Mouse (Mus musculus): ENCODE data around the gene Trim24. TPM values are rescaled to one million over a fixed set of nuclear protein-coding genes. Genes with fewer than 3 reads are reported as not detected.

The Trim24 gene
- polyA plus RNA-seq, 1 experiment from 2014 or later = 8.9 TPM

- H3K27ac ChIP-seq (ENCODE audit: low read length) = no peak overlapping the region
- no peaks in the 10 kb centered on the region for H3K9me3 ChIP-seq (replicated peaks; ENCODE audit: control insufficient read depth, low read length)
- no peaks in the 10 kb centered on the region for H3K27me3 ChIP-seq (ENCODE audit: control insufficient read depth, insufficient read depth, low read length)
- H3K4me1 ChIP-seq (ENCODE audit: control insufficient read depth, insufficient read depth, low read length) = no peaks in the 10 kb centered on the region
- no peaks in the 10 kb centered on the region for H3K36me3 ChIP-seq (ENCODE audit: control insufficient read depth, insufficient read depth, low read length)
- no peak overlapping the region for H3K4me2 ChIP-seq (ENCODE audit: low read depth, low read length)
- H3K9ac ChIP-seq (ENCODE audit: low read length) = no peak overlapping the region
- WGBS = 62% methylated on average over 4 of the region's 4 CpGs
- no peak overlapping the region for H3K4me3 ChIP-seq (replicated peaks; ENCODE audit: low read length)
- no peak for ATAC-seq (ENCODE audit: insufficient read depth, low FRiP score)
Measured at GRCm38 (mm10) chr6:37857196-37857874, 13.3 kb upstream of the Trim24 start.

- no peaks in the 10 kb centered on the region for H3K36me3 ChIP-seq (ENCODE audit: control insufficient read depth, insufficient read depth, low read length)
- H3K9ac ChIP-seq (ENCODE audit: low read length) = no peak overlapping the region
- no peak overlapping the region for H3K4me2 ChIP-seq (ENCODE audit: low read depth, low read length)
- no peaks in the 10 kb centered on the region for H3K9me3 ChIP-seq (replicated peaks; ENCODE audit: control insufficient read depth, low read length)
- H3K27me3 ChIP-seq (ENCODE audit: control insufficient read depth, insufficient read depth, low read length) = no peaks in the 10 kb centered on the region
- no peak for ATAC-seq (ENCODE audit: insufficient read depth, low FRiP score)
- H3K4me3 ChIP-seq (replicated peaks; ENCODE audit: low read length) = no peak overlapping the region
- WGBS = 84% methylated on average over 4 of the region's 4 CpGs
- no peaks in the 10 kb centered on the region for H3K4me1 ChIP-seq (ENCODE audit: control insufficient read depth, insufficient read depth, low read length)
- H3K27ac ChIP-seq (ENCODE audit: low read length) = no peak overlapping the region
Measured at GRCm38 (mm10) chr6:37858126-37858525, 12.5 kb upstream of the Trim24 start.

DNA sequence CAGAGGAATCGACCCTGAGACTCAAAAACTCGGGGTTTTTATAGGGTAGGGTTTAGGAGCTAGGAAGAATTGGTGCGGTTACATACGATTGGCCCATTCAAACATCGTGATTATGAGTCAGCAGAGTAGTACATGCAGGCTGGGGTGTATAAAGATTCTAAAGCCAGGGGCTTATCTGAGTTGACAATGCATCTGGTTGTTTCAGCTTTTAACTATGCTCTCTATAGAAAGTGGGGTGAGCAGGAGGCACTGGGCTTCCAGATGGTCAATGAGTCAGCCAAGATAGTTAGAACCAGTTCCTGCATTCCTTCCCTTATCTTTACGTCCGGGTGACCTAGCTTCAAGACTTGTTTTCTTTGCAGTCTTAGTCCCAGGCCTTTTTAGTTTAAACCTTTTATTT lies 7.7 kb upstream of the Trim24 start:
- no peak overlapping the region for H3K27ac ChIP-seq (ENCODE audit: low read length)
- no peak overlapping the region for H3K9ac ChIP-seq (ENCODE audit: low read length)
- no peaks in the 10 kb centered on the region for H3K4me1 ChIP-seq (ENCODE audit: control insufficient read depth, insufficient read depth, low read length)
- WGBS = 72% methylated on average over 7 of the region's 7 CpGs
- H3K4me3 ChIP-seq (replicated peaks; ENCODE audit: low read length) = no peak overlapping the region
- no peaks in the 10 kb centered on the region for H3K9me3 ChIP-seq (replicated peaks; ENCODE audit: control insufficient read depth, low read length)
- H3K27me3 ChIP-seq (ENCODE audit: control insufficient read depth, insufficient read depth, low read length) = no peaks in the 10 kb centered on the region
- H3K36me3 ChIP-seq (ENCODE audit: control insufficient read depth, insufficient read depth, low read length) = no peaks in the 10 kb centered on the region
- H3K4me2 ChIP-seq (ENCODE audit: low read depth, low read length) = no peak overlapping the region
- ATAC-seq (ENCODE audit: insufficient read depth, low FRiP score) = no peak

DNA sequence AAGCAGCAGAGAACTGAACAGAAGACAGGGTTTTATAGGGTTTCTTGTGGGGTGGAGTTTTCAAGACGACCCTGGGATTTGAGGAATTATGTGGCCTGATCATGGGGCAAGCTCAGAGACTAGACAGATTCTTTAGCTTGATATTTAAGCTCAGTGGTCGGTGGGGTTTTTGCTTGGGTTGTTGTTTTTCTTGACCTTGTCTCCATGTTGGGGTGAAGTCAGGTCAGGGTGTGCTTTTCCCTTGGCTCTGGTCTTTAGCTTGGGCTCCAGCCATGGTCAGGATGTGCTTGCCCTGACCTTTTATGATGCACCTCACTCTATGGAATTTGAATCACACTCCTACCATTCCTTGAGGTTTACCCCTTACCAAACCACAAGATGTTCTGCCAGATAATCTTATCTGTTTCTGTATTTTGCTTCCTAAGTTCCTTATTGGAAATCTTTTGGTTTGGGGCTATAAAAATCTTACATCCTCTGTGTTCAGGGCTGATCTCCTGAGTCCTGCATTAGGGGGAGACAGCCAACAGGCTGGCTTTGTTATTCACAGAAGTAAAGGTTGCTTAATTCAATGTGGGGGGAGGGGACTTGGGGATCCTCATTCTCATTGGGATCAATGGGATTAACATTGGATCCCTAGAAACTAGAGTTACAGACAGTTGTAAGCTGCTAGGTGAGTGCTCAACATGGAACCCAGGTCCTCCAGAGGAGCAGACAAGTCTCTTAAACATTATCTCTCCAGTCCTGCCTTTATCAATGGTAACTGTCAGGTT lies 6.5 kb upstream of the Trim24 start:
- no peak for ATAC-seq (ENCODE audit: insufficient read depth, low FRiP score)
- Histone ChIP-seq H3K36me3 (ENCODE audit: control insufficient read depth, insufficient read depth, low read length) (no peaks in the 10 kb centered on the region), H3K27me3 (ENCODE audit: control insufficient read depth, insufficient read depth, low read length) (no peaks in the 10 kb centered on the region), H3K27ac (ENCODE audit: low read length) (no peak overlapping the region), H3K9me3 (replicated peaks; ENCODE audit: control insufficient read depth, low read length) (no peaks in the 10 kb centered on the region), H3K4me2 (ENCODE audit: low read depth, low read length) (no peak overlapping the region), H3K9ac (ENCODE audit: low read length) (no peak overlapping the region), H3K4me1 (ENCODE audit: control insufficient read depth, insufficient read depth, low read length) (no peaks in the 10 kb centered on the region), H3K4me3 (replicated peaks; ENCODE audit: low read length) (no peak overlapping the region)
- WGBS = 82% methylated on average over 2 of the region's 2 CpGs

DNA sequence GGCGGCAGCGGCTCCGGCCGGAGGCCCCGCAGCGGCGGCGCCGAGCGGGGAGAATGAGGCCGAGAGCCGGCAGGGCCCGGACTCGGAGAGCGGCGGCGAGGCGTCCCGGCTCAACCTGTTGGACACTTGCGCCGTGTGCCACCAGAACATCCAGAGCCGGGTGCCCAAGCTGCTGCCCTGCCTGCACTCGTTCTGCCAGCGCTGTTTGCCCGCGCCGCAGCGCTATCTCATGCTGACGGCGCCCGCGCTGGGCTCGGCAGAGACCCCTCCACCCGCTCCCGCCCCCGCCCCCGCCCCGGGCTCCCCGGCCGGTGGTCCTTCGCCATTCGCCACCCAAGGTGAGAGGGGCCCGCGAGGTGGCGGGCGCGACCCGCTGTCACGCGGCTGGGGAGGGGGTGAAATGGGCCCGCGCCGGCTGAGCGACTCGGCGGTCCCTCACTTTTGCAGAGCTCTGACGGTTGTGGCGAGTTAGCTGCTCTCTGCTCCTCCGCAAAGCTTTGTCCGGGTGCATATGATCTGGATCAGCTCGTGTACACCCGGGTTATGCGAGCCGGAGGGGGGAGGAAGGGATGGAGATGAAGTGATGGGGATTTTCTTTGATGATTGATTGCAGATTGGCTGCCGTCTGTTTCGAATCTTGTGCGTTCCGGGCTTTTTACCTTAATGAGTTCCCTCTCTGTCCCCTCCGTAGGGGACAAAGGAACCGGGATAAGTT lies 683 bp downstream of the Trim24 start:
- Histone ChIP-seq H3K4me3 (replicated peaks; ENCODE audit: low read length) (peak overlapping the region; percentile 79), H3K4me1 (ENCODE audit: control insufficient read depth, insufficient read depth, low read length) (no peaks in the 10 kb centered on the region), H3K27me3 (ENCODE audit: control insufficient read depth, insufficient read depth, low read length) (no peaks in the 10 kb centered on the region), H3K36me3 (ENCODE audit: control insufficient read depth, insufficient read depth, low read length) (peaks cover 11% of the 10 kb centered on the region), H3K4me2 (ENCODE audit: low read depth, low read length) (peak overlapping the region; percentile 67), H3K9me3 (replicated peaks; ENCODE audit: control insufficient read depth, low read length) (peaks cover 30% of the 10 kb centered on the region), H3K9ac (ENCODE audit: low read length) (peak overlapping the region; percentile 88), H3K27ac (ENCODE audit: low read length) (peak overlapping the region; percentile 98)
- ATAC-seq (ENCODE audit: insufficient read depth, low FRiP score) = peak; percentile 15; the same call in 1 of the 2 replicates
- under 1% methylated on average over 70 of the region's 70 CpGs for WGBS

GRCm38 (mm10) chr6:37872861-37873260 lies 2.2 kb downstream of the Trim24 start:
- no peak for ATAC-seq (ENCODE audit: insufficient read depth, low FRiP score)
- H3K27ac ChIP-seq (ENCODE audit: low read length) = no peak overlapping the region
- H3K36me3 ChIP-seq (ENCODE audit: control insufficient read depth, insufficient read depth, low read length) = peaks cover 23% of the 10 kb centered on the region
- H3K9me3 ChIP-seq (replicated peaks; ENCODE audit: control insufficient read depth, low read length) = peaks cover 43% of the 10 kb centered on the region
- WGBS = 98% methylated on average over 1 of the region's 1 CpGs
- no peaks in the 10 kb centered on the region for H3K27me3 ChIP-seq (ENCODE audit: control insufficient read depth, insufficient read depth, low read length)
- no peak overlapping the region for H3K9ac ChIP-seq (ENCODE audit: low read length)
- H3K4me1 ChIP-seq (ENCODE audit: control insufficient read depth, insufficient read depth, low read length) = no peaks in the 10 kb centered on the region
- H3K4me2 ChIP-seq (ENCODE audit: low read depth, low read length) = no peak overlapping the region
- no peak overlapping the region for H3K4me3 ChIP-seq (replicated peaks; ENCODE audit: low read length)

DNA sequence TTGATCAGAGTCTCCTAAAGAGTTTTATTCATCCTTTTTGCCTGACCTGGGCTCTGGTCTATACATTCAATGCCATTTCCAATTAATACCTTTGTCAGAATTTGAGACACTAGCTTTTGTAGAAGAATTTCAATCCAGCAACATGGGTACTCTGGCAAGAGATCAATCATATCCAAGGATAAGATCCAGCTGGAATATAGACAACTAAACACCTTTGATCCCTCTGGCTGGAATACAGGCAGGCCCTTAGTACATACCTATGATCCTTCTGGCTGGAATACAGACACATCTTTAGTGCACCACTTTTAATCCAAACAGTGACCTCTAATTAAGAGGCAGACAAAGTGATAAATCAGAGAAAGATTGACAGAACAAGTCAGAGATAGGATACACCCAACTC lies 3.1 kb downstream of the Trim24 start:
- Histone ChIP-seq H3K4me2 (ENCODE audit: low read depth, low read length) (no peak overlapping the region), H3K36me3 (ENCODE audit: control insufficient read depth, insufficient read depth, low read length) (peaks cover 27% of the 10 kb centered on the region), H3K9ac (ENCODE audit: low read length) (no peak overlapping the region), H3K9me3 (replicated peaks; ENCODE audit: control insufficient read depth, low read length) (peaks cover 43% of the 10 kb centered on the region), H3K4me3 (replicated peaks; ENCODE audit: low read length) (no peak overlapping the region), H3K4me1 (ENCODE audit: control insufficient read depth, insufficient read depth, low read length) (no peaks in the 10 kb centered on the region), H3K27ac (ENCODE audit: low read length) (no peak overlapping the region), H3K27me3 (ENCODE audit: control insufficient read depth, insufficient read depth, low read length) (no peaks in the 10 kb centered on the region)
- no peak for ATAC-seq (ENCODE audit: insufficient read depth, low FRiP score)

GRCm38 (mm10) chr6:37878206-37878605 lies 7.6 kb downstream of the Trim24 start:
- ATAC-seq (ENCODE audit: insufficient read depth, low FRiP score) = no peak
- no peak overlapping the region for H3K4me3 ChIP-seq (replicated peaks; ENCODE audit: low read length)
- no peak overlapping the region for H3K4me2 ChIP-seq (ENCODE audit: low read depth, low read length)
- no peak overlapping the region for H3K27ac ChIP-seq (ENCODE audit: low read length)
- H3K9me3 ChIP-seq (replicated peaks; ENCODE audit: control insufficient read depth, low read length) = peaks cover 45% of the 10 kb centered on the region
- H3K4me1 ChIP-seq (ENCODE audit: control insufficient read depth, insufficient read depth, low read length) = no peaks in the 10 kb centered on the region
- WGBS = 85% methylated on average over 1 of the region's 1 CpGs
- no peaks in the 10 kb centered on the region for H3K27me3 ChIP-seq (ENCODE audit: control insufficient read depth, insufficient read depth, low read length)
- no peak overlapping the region for H3K9ac ChIP-seq (ENCODE audit: low read length)
- peaks cover 33% of the 10 kb centered on the region for H3K36me3 ChIP-seq (ENCODE audit: control insufficient read depth, insufficient read depth, low read length)

GRCm38 (mm10) chr6:37880586-37880985 lies 10.0 kb downstream of the Trim24 start:
- H3K4me3 ChIP-seq (replicated peaks; ENCODE audit: low read length) = no peak overlapping the region
- no peak overlapping the region for H3K27ac ChIP-seq (ENCODE audit: low read length)
- H3K27me3 ChIP-seq (ENCODE audit: control insufficient read depth, insufficient read depth, low read length) = no peaks in the 10 kb centered on the region
- WGBS = 98% methylated on average over 3 of the region's 3 CpGs
- peaks cover 32% of the 10 kb centered on the region for H3K9me3 ChIP-seq (replicated peaks; ENCODE audit: control insufficient read depth, low read length)
- peaks cover 27% of the 10 kb centered on the region for H3K36me3 ChIP-seq (ENCODE audit: control insufficient read depth, insufficient read depth, low read length)
- H3K4me2 ChIP-seq (ENCODE audit: low read depth, low read length) = no peak overlapping the region
- ATAC-seq (ENCODE audit: insufficient read depth, low FRiP score) = no peak
- no peak overlapping the region for H3K9ac ChIP-seq (ENCODE audit: low read length)
- no peaks in the 10 kb centered on the region for H3K4me1 ChIP-seq (ENCODE audit: control insufficient read depth, insufficient read depth, low read length)
